Mouse (Mus musculus): Measurements from ENCODE around the gene Rps12. TPM values are rescaled to one million over a fixed set of nuclear protein-coding genes. Genes with fewer than 3 reads are reported as not detected.
A peak's percentile ranks its signal among the peaks of the same experiment; 100 is the strongest.

Gene Rps12
- total and polyA plus RNA-seq, 3 experiments = 135 to 5,608 (median 1,493) TPM

DNA sequence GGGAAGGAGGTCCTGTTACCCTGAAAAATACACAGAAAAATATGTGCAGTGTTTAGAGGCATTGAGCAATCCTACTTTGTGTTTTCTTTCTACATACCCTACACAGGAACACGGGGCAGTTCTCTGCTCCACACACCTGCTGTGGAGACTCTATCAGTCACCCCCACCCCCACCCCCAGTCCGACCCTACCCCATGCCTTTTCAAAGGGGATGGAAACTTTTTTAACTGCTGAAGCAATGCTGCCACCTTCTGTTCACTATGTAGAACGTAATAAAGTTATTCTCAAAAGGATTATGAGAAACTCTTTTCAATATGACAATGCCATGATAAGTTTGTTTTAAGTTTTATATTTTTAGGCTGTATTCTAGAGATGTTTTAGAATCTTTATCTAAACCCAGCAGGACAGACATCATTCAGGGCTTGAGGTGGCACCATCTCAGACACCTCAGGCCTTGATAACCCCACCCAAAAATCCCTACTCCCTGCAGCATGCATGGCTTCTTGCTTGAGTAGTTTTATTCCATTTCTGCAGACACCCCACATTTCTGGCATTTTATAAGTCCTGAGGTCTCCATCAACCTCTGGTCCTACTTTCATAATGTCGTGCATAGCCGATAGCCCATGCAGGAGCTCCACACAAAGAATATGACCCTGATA is 9.7 kb downstream of the Rps12 start:
- Histone ChIP-seq H3K27ac (ENCODE audit: control insufficient read depth, low read depth, low read length) (no peak overlapping the region), H3K9ac (ENCODE audit: control insufficient read depth, low read depth, low read length, poor library complexity, severe bottlenecking) (no peak overlapping the region), H3K27me3 (ENCODE audit: control insufficient read depth in 1 of 2, insufficient read depth in 2 of 2, low read length in 2 of 2) (no peaks in the 10 kb centered on the region), H3K79me2 (ENCODE audit: control insufficient read depth, insufficient read depth, low read length, poor library complexity) (no peaks in the 10 kb centered on the region), H3K9me3 (replicated peaks; ENCODE audit: insufficient read depth, low read length) (no peaks in the 10 kb centered on the region), H3K36me3 (ENCODE audit: control insufficient read depth in 1 of 2, insufficient read depth in 2 of 2, low read length in 2 of 2) (peaks cover 0 to 21% of the 10 kb centered on the region in 2 experiments; a peak in 2 of 4 replicates), H3K4me3 (ENCODE audit: control insufficient read depth in 1 of 2, insufficient read depth in 1 of 2, low read depth in 2 of 2, low read length in 2 of 2) (no peak overlapping the region), H3K4me1 (ENCODE audit: control insufficient read depth in 1 of 2, insufficient read depth in 2 of 2, low read length in 2 of 2) (peaks cover 0 to 9% of the 10 kb centered on the region in 2 experiments)
- peak; percentile 39 for DNase-seq (ENCODE audit: low read depth, low spot score)
- TF ChIP-seq CHD2 (IDR thresholded peaks at IDR 0.05; ENCODE audit: low read length) (no peak), CTCF (IDR thresholded peaks at IDR 0.05 in 2 of 3, conservative IDR thresholded peaks at IDR 0.05 in 1 of 3; ENCODE audit: control insufficient read depth in 1 of 3, insufficient read depth in 1 of 3, low read depth in 2 of 3, low read length in 3 of 3, poor library complexity in 1 of 3, severe bottlenecking in 1 of 3) (peak in 2 of 3 experiments; percentile 14 to 19; a peak in 1 of 6 replicates), CHD1 (IDR thresholded peaks at IDR 0.05; ENCODE audit: low read depth, low read length) (no peak)

DNA sequence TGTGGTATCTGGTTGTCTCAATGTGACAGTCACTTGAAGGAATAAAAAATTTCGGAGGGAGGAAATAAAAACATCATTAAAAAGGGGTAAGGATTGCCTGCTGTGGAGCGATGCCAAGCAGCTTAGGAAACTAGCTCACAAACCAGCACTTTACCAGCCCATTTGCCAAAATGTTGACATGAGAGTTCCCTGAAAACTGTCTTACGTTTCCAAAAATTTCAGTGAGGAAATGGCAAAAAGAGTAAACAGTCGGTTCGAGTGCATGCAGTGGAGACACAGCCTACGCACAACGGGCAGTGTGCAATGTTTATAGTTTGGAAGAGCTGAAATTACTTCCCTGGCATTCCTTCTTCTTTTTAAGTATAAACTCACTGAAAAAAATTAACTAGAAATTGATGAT is 32.9 kb downstream of the Rps12 start:
- H3K4me1 ChIP-seq (ENCODE audit: control insufficient read depth in 1 of 2, insufficient read depth in 2 of 2, low read length in 2 of 2) = no peaks in the 10 kb centered on the region
- no peaks in the 10 kb centered on the region for H3K27me3 ChIP-seq (ENCODE audit: control insufficient read depth in 1 of 2, insufficient read depth in 2 of 2, low read length in 2 of 2)
- H3K36me3 ChIP-seq (ENCODE audit: control insufficient read depth in 1 of 2, insufficient read depth in 2 of 2, low read length in 2 of 2) = no peaks in the 10 kb centered on the region
- no peaks in the 10 kb centered on the region for H3K79me2 ChIP-seq (ENCODE audit: control insufficient read depth, insufficient read depth, low read length, poor library complexity)
- H3K4me3 ChIP-seq (ENCODE audit: control insufficient read depth in 1 of 2, insufficient read depth in 1 of 2, low read depth in 2 of 2, low read length in 2 of 2) = no peak overlapping the region
- no peak for DNase-seq (ENCODE audit: low read depth, low spot score)
- H3K27ac ChIP-seq (ENCODE audit: control insufficient read depth, low read depth, low read length) = no peak overlapping the region
- no peak overlapping the region for H3K9ac ChIP-seq (ENCODE audit: control insufficient read depth, low read depth, low read length, poor library complexity, severe bottlenecking)
- no peaks in the 10 kb centered on the region for H3K9me3 ChIP-seq (replicated peaks; ENCODE audit: insufficient read depth, low read length)
- TF ChIP-seq CHD2 (IDR thresholded peaks at IDR 0.05; ENCODE audit: low read length) (no peak), MXI1 (IDR thresholded peaks at IDR 0.05; ENCODE audit: low read depth, low read length) (no peak)

Other genes with a start within 250 kb of the Rps12 start
- gene Slc18b1, start 9.7 kb upstream of the Rps12 start, total RNA-seq (2012; rRNA removed) = not detected in 2 replicates
- not detected for gene Slc18b1, start 9.7 kb upstream of the Rps12 start, polyA plus RNA-seq (2012; ENCODE audit: insufficient read depth in 1 of 2, insufficient read length in 2 of 2, low read depth in 1 of 2, low replicate concordance in 2 of 2, missing spikeins in 1 of 2)
- gene Vnn3, start 64.2 kb upstream of the Rps12 start, total RNA-seq (2012; rRNA removed) = not detected in 2 replicates
- gene Vnn3, start 64.2 kb upstream of the Rps12 start, polyA plus RNA-seq (2012; ENCODE audit: insufficient read depth in 1 of 2, insufficient read length in 2 of 2, low read depth in 1 of 2, low replicate concordance in 2 of 2, missing spikeins in 1 of 2) = not detected
- not detected in 2 replicates for gene Vnn1, start 107.4 kb upstream of the Rps12 start, total RNA-seq (2012; rRNA removed)
- not detected for gene Vnn1, start 107.4 kb upstream of the Rps12 start, polyA plus RNA-seq (2012; ENCODE audit: insufficient read depth in 1 of 2, insufficient read length in 2 of 2, low read depth in 1 of 2, low replicate concordance in 2 of 2, missing spikeins in 1 of 2)
- not detected in 2 replicates for gene Taar1, start 133.1 kb upstream of the Rps12 start, total RNA-seq (2012; rRNA removed)
- gene Taar1, start 133.1 kb upstream of the Rps12 start, polyA plus RNA-seq (2012; ENCODE audit: insufficient read depth in 1 of 2, insufficient read length in 2 of 2, low read depth in 1 of 2, low replicate concordance in 2 of 2, missing spikeins in 1 of 2) = not detected
- gene Taar2, start 151.3 kb upstream of the Rps12 start, total RNA-seq (2012; rRNA removed) = not detected in 2 replicates
- gene Taar2, start 151.3 kb upstream of the Rps12 start, polyA plus RNA-seq (2012; ENCODE audit: insufficient read depth in 1 of 2, insufficient read length in 2 of 2, low read depth in 1 of 2, low replicate concordance in 2 of 2, missing spikeins in 1 of 2) = not detected
- gene Taar3, start 162.3 kb upstream of the Rps12 start, total RNA-seq (2012; rRNA removed) = not detected in 2 replicates
- gene Taar3, start 162.3 kb upstream of the Rps12 start, polyA plus RNA-seq (2012; ENCODE audit: insufficient read depth in 1 of 2, insufficient read length in 2 of 2, low read depth in 1 of 2, low replicate concordance in 2 of 2, missing spikeins in 1 of 2) = not detected
- gene Taar4, start 173.2 kb upstream of the Rps12 start, total RNA-seq (2012; rRNA removed) = not detected in 2 replicates
- gene Taar4, start 173.2 kb upstream of the Rps12 start, polyA plus RNA-seq (2012; ENCODE audit: insufficient read depth in 1 of 2, insufficient read length in 2 of 2, low read depth in 1 of 2, low replicate concordance in 2 of 2, missing spikeins in 1 of 2) = not detected
- gene Taar5, start 183.4 kb upstream of the Rps12 start, total RNA-seq (2012; rRNA removed) = not detected in 2 replicates
- gene Taar5, start 183.4 kb upstream of the Rps12 start, polyA plus RNA-seq (2012; ENCODE audit: insufficient read depth in 1 of 2, insufficient read length in 2 of 2, low read depth in 1 of 2, low replicate concordance in 2 of 2, missing spikeins in 1 of 2) = not detected
- gene Taar6, start 198.4 kb upstream of the Rps12 start, total RNA-seq (2012; rRNA removed) = not detected in 2 replicates
- not detected for gene Taar6, start 198.4 kb upstream of the Rps12 start, polyA plus RNA-seq (2012; ENCODE audit: insufficient read depth in 1 of 2, insufficient read length in 2 of 2, low read depth in 1 of 2, low replicate concordance in 2 of 2, missing spikeins in 1 of 2)
- not detected in 2 replicates for gene Taar7a, start 206.2 kb upstream of the Rps12 start, total RNA-seq (2012; rRNA removed)
- gene Taar7a, start 206.2 kb upstream of the Rps12 start, polyA plus RNA-seq (2012; ENCODE audit: insufficient read depth in 1 of 2, insufficient read length in 2 of 2, low read depth in 1 of 2, low replicate concordance in 2 of 2, missing spikeins in 1 of 2) = not detected
- not detected in 2 replicates for gene Taar7b, start 212.7 kb upstream of the Rps12 start, total RNA-seq (2012; rRNA removed)
- gene Taar7b, start 212.7 kb upstream of the Rps12 start, polyA plus RNA-seq (2012; ENCODE audit: insufficient read depth in 1 of 2, insufficient read length in 2 of 2, low read depth in 1 of 2, low replicate concordance in 2 of 2, missing spikeins in 1 of 2) = not detected
- not detected in 2 replicates for gene Taar7d, start 239.9 kb upstream of the Rps12 start, total RNA-seq (2012; rRNA removed)
- gene Taar7d, start 239.9 kb upstream of the Rps12 start, polyA plus RNA-seq (2012; ENCODE audit: insufficient read depth in 1 of 2, insufficient read length in 2 of 2, low read depth in 1 of 2, low replicate concordance in 2 of 2, missing spikeins in 1 of 2) = not detected